Mouse (Mus musculus) embryonic fibroblast, embryonic 13.5 days (primary cell): ENCODE data around the gene C2cd4b.

Experiments
- CTCF ChIP-seq: IDR thresholded peaks from 2 replicates; pipeline ENCODE4 v1.5.1; 2011; ENCODE audit warnings: mild to moderate bottlenecking, control low read depth, low read length, moderate library complexity, borderline replicate concordance; ENCODE audit not compliant: insufficient read depth
- POLR2A ChIP-seq: IDR thresholded peaks from 2 replicates; pipeline ENCODE4 v1.6.1; 2011; ENCODE audit warnings: low read depth, mild to moderate bottlenecking, control low read depth, low read length, moderate library complexity

DNA sequence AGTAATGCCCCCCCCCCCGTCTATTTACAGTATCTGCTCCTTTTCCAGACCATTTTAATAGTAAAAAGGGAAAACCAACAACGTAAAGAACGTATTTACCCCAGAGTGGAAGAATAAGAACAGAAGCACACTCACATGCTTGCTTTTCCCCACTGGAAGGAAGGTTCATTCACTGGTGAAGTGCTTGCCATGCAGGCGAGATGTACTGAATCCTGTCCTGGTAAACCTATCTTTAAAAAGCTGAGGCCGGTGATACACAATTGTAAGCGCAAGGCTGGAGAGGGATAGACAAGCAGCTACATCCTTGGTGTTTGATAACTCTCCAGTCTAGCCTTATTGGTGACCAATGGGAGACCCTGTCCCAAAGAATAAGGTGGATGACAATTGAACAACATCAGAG is 1.8 kb downstream of the C2cd4b start:
- TF ChIP-seq CTCF (no peak), POLR2A (no peak)
